Mouse (Mus musculus) CH12.LX (cell line): ENCODE measurements around the gene Gm34302.

ENCODE experiments used
- CTCF ChIP-seq, 2 experiments: IDR thresholded peaks in 1 of 2; conservative IDR thresholded peaks in 1 of 2; 2 replicates each; pipeline ENCODE4 v1.5.1; 2011 to 2012; ENCODE audit warnings: low read depth in 2 of 2, low read length in 2 of 2, improper control_type of control experiment in 1 of 2, inconsistent platforms in 1 of 2, mild to moderate bottlenecking in 1 of 2, moderate library complexity in 1 of 2
- JUND ChIP-seq: conservative IDR thresholded peaks from 2 replicates; pipeline ENCODE4 v1.6.1; 2011; ENCODE audit warnings: low read depth, low read length, improper control_type of control experiment
- MAFK ChIP-seq: IDR thresholded peaks from 2 replicates; pipeline ENCODE4 v1.6.1; 2011; ENCODE audit warnings: low read length, improper control_type of control experiment; ENCODE audit not compliant: insufficient replicate concordance
- POLR2AphosphoS2 ChIP-seq: IDR thresholded peaks from 2 replicates; pipeline ENCODE4 v1.6.1; 2011; ENCODE audit warnings: low read depth, low read length, improper control_type of control experiment
- ZNF384 ChIP-seq: IDR thresholded peaks from 2 replicates; pipeline ENCODE4 v1.6.1; 2012; ENCODE audit warnings: low read depth, low read length, improper control_type of control experiment, inconsistent platforms

GRCm38 (mm10) chr3:63511316-63511715 lies 27.6 kb upstream of the Gm34302 start:
- TF ChIP-seq MAFK: no peak
- TF ChIP-seq CTCF (conservative IDR thresholded peaks at IDR 0.05 in 1 of 2, IDR thresholded peaks at IDR 0.05 in 1 of 2; ENCODE audit: low read depth in 2 of 2, low read length in 2 of 2): no peak
- no peak for TF ChIP-seq ZNF384
- TF ChIP-seq POLR2AphosphoS2: no peak
- TF ChIP-seq JUND: no peak
